Mouse (Mus musculus): Measurements from ENCODE around the gene Slc9a9. TPM values are rescaled to one million over a fixed set of nuclear protein-coding genes. Genes with fewer than 3 reads are reported as not detected.

The Slc9a9 gene
- total and polyA plus RNA-seq, 3 experiments = 0.46 to 0.71 TPM; not detected in 1

DNA sequence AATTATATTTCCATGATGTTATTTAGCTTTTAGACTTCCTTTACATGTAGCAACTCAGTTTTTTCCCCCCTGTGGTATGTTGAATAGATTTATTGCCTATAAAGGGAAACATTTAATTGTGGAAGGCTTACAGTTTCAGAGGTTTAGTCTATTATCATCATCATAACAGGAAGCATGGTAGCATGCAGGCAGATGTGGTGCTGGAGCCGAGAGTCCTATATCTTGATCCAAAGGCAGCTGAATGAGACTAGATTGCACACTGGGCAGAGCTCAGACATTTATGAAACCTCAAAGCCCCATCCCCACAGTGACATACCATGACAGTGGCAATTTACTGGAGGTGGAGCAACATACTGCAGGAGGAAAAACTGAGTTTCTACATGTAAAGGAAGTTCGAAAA is 28.5 kb downstream of the Slc9a9 start:
- no peak overlapping the region for H3K4me3 ChIP-seq (ENCODE audit: control insufficient read depth in 1 of 2, insufficient read depth in 1 of 2, low read depth in 2 of 2, low read length in 2 of 2)
- DNase-seq (ENCODE audit: low read depth, low spot score) = peak; percentile 59
- H3K27ac ChIP-seq (ENCODE audit: control insufficient read depth, low read depth, low read length) = no peak overlapping the region
- H3K79me2 ChIP-seq (ENCODE audit: control insufficient read depth, insufficient read depth, low read length, poor library complexity) = no peaks in the 10 kb centered on the region
- peaks cover 0 to 21% of the 10 kb centered on the region in 2 experiments; a peak in 2 of 4 replicates for H3K36me3 ChIP-seq (ENCODE audit: control insufficient read depth in 1 of 2, insufficient read depth in 2 of 2, low read length in 2 of 2)
- H3K27me3 ChIP-seq (ENCODE audit: control insufficient read depth in 1 of 2, insufficient read depth in 2 of 2, low read length in 2 of 2) = no peaks in the 10 kb centered on the region
- no peaks in the 10 kb centered on the region for H3K9me3 ChIP-seq (replicated peaks; ENCODE audit: insufficient read depth, low read length)
- no peak overlapping the region for H3K9ac ChIP-seq (ENCODE audit: control insufficient read depth, low read depth, low read length, poor library complexity, severe bottlenecking)
- peaks cover 22 to 39% of the 10 kb centered on the region in 2 experiments for H3K4me1 ChIP-seq (ENCODE audit: control insufficient read depth in 1 of 2, insufficient read depth in 2 of 2, low read length in 2 of 2)
- peak; percentile 13; the same call in 1 of the 2 replicates for TF ChIP-seq ELF1 (IDR thresholded peaks at IDR 0.05; ENCODE audit: low read depth, low read length)
- no peak for TF ChIP-seq SMC3 (IDR thresholded peaks at IDR 0.05; ENCODE audit: low read depth, low read length)
- TF ChIP-seq RCOR1 (IDR thresholded peaks at IDR 0.05; ENCODE audit: low read depth, low read length) = peak; percentile 23; the same call in 1 of the 2 replicates
- no peak for TF ChIP-seq USF1 (IDR thresholded peaks at IDR 0.05; ENCODE audit: low read depth, low read length)
- peak; percentile 56 for TF ChIP-seq ETS1 (IDR thresholded peaks at IDR 0.05; ENCODE audit: low read depth, low read length)
- TF ChIP-seq MEF2A (IDR thresholded peaks at IDR 0.05; ENCODE audit: extremely low read depth, insufficient replicate concordance, low read depth, low read length, poor library complexity, severe bottlenecking) = no peak
- no peak; the same call in 1 of the 2 replicates for TF ChIP-seq GATA1 (IDR thresholded peaks at IDR 0.05; ENCODE audit: low read depth, low read length)
- peak; percentile 62 to 66 for TF ChIP-seq EP300 (IDR thresholded peaks at IDR 0.05; ENCODE audit: low read depth in 1 of 2, low read length in 2 of 2)
- TF ChIP-seq TCF12 (IDR thresholded peaks at IDR 0.05; ENCODE audit: low read depth, low read length) = peak; percentile 57; the same call in 1 of the 2 replicates
- TF ChIP-seq TAL1 (IDR thresholded peaks at IDR 0.05; ENCODE audit: low read length) = peak; percentile 30; the same call in 1 of the 2 replicates

DNA sequence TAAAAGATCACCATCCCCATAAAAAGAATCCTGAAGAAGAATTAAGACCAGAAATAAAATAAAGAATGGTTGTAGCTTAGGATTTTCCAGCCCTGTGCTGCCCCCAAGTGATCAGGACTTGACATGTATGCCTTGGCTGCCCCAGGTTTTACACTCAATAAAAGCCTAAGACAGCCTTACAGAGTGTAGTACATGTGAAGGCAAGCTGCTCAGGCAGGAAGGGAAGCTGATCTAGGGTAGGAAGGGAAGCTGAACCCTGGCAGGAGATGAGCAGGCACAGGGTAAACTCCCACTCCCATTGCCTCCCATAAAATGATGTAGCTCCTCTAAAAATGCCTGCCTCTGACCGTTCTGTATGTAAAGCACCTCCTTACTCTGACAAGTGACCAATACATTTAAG is 30.8 kb downstream of the Slc9a9 start:
- TF ChIP-seq MAZ (IDR thresholded peaks at IDR 0.05; ENCODE audit: low read depth, low read length) (no peak), RAD21 (IDR thresholded peaks at IDR 0.05; ENCODE audit: low read depth, low read length) (peak; percentile 76), KAT2A (conservative IDR thresholded peaks at IDR 0.05; ENCODE audit: low read depth, low read length) (no peak), ZNF384 (IDR thresholded peaks at IDR 0.05; ENCODE audit: low read depth, low read length) (no peak), SMC3 (IDR thresholded peaks at IDR 0.05; ENCODE audit: low read depth, low read length) (peak; percentile 67), BHLHE40 (IDR thresholded peaks at IDR 0.05; ENCODE audit: borderline replicate concordance, low read depth, low read length) (no peak), POLR2A (IDR thresholded peaks at IDR 0.05; ENCODE audit: control insufficient read depth in 1 of 2, insufficient read depth in 1 of 2, low read depth in 1 of 2, low read length in 2 of 2, poor library complexity in 1 of 2) (no peak), MAX (IDR thresholded peaks at IDR 0.05; ENCODE audit: low read length) (no peak), CTCF (IDR thresholded peaks at IDR 0.05 in 2 of 3, conservative IDR thresholded peaks at IDR 0.05 in 1 of 3; ENCODE audit: control insufficient read depth in 1 of 3, insufficient read depth in 1 of 3, low read depth in 2 of 3, low read length in 3 of 3, poor library complexity in 1 of 3, severe bottlenecking in 1 of 3) (peak; percentile 10 to 58 (median 51); a peak in 4 of 6 replicates), ZC3H11A (IDR thresholded peaks at IDR 0.05; ENCODE audit: low read depth, low read length) (peak; percentile 49; the same call in 1 of the 2 replicates), TCF12 (IDR thresholded peaks at IDR 0.05; ENCODE audit: low read depth, low read length) (no peak)
- Histone ChIP-seq H3K9ac (ENCODE audit: control insufficient read depth, low read depth, low read length, poor library complexity, severe bottlenecking) (no peak overlapping the region), H3K4me3 (ENCODE audit: control insufficient read depth in 1 of 2, insufficient read depth in 1 of 2, low read depth in 2 of 2, low read length in 2 of 2) (no peak overlapping the region), H3K9me3 (replicated peaks; ENCODE audit: insufficient read depth, low read length) (no peaks in the 10 kb centered on the region), H3K36me3 (ENCODE audit: control insufficient read depth in 1 of 2, insufficient read depth in 2 of 2, low read length in 2 of 2) (peaks cover 0 to 10% of the 10 kb centered on the region in 2 experiments; a peak in 2 of 4 replicates), H3K27me3 (ENCODE audit: control insufficient read depth in 1 of 2, insufficient read depth in 2 of 2, low read length in 2 of 2) (no peaks in the 10 kb centered on the region), H3K79me2 (ENCODE audit: control insufficient read depth, insufficient read depth, low read length, poor library complexity) (no peaks in the 10 kb centered on the region), H3K27ac (ENCODE audit: control insufficient read depth, low read depth, low read length) (no peak overlapping the region), H3K4me1 (ENCODE audit: control insufficient read depth in 1 of 2, insufficient read depth in 2 of 2, low read length in 2 of 2) (peaks cover 9 to 17% of the 10 kb centered on the region in 2 experiments; a peak in 3 of 4 replicates)
- DNase-seq (ENCODE audit: low read depth, low spot score) = peak; percentile 38

Measured in MEL (cell line).